Mouse (Mus musculus): ENCODE measurements around the gene Serpinb6a. TPM values are rescaled to one million over a fixed set of nuclear protein-coding genes. Genes with fewer than 3 reads are reported as not detected.
A peak's percentile ranks its signal among the peaks of the same experiment; 100 is the strongest.

Gene Serpinb6a
- polyA plus RNA-seq, 1 experiment = not detected

DNA sequence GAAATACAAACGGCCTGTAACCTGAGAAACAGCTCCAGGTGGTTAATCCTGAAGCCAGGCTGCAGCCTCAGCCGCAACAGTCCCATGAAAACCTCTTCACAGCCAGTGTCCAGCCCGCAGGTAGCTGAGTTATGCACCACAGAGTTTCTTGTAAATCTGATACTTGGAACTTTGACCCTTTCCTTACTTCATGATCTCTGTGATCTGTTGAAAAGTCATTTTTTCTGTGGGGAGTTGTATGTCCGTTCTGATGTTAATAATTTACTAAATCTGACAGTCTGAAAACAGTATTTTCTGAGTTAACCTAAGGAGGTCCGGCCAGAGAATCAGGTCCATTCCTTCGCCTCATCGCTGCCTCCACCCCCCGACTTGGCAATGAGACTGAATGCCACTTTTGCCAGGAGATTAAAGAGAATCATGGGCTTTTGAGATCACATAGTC, 36.3 kb upstream of the Serpinb6a start:
- WGBS = 36% methylated on average over 8 of the region's 8 CpGs
- TF ChIP-seq CTCF (IDR thresholded peaks at IDR 0.05; ENCODE audit: insufficient read depth, low read depth, low read length) = no peak
- TF ChIP-seq POLR2A (IDR thresholded peaks at IDR 0.05; ENCODE audit: insufficient read depth, low read depth, low read length) = no peak
- Histone ChIP-seq H3K4me1 (ENCODE audit: control insufficient read depth, insufficient read depth, low read length) (peaks cover 4% of the 10 kb centered on the region), H3K4me3 (ENCODE audit: insufficient read depth, low read depth, low read length) (no peak overlapping the region), H3K27ac (ENCODE audit: insufficient read depth, low read depth, low read length) (no peak overlapping the region)

- no peak overlapping the region; the same call in 1 of the 2 replicates for H3K27ac ChIP-seq (ENCODE audit: insufficient read depth, low read depth, low read length)
These were observed 35.5 kb upstream of the Serpinb6a start for GRCm38 (mm10) chr13:34038056-34038432.

GRCm38 (mm10) chr13:34037172-34038055, 34.8 kb upstream of the Serpinb6a start, which contains the start of gene Bphl:
Gene Bphl, plus strand, starts transcription at chr13:34037597.
- under 1% methylated on average over 37 of the region's 37 CpGs for WGBS

More at GRCm38 (mm10) chr13:34038056-34038432, 35.5 kb upstream of the Serpinb6a start:
- peak overlapping the region; percentile 70 for H3K4me3 ChIP-seq (ENCODE audit: insufficient read depth, low read depth, low read length)
- no peak for TF ChIP-seq POLR2A (IDR thresholded peaks at IDR 0.05; ENCODE audit: insufficient read depth, low read depth, low read length)
- peaks cover 4% of the 10 kb centered on the region for H3K4me1 ChIP-seq (ENCODE audit: control insufficient read depth, insufficient read depth, low read length)
- 11% methylated on average over 5 of the region's 5 CpGs for WGBS

GRCm38 (mm10) chr13:34036726-34037125, 34.1 kb upstream of the Serpinb6a start:
- TF ChIP-seq POLR2A (IDR thresholded peaks at IDR 0.05; ENCODE audit: insufficient read depth, low read depth, low read length) = no peak
- TF ChIP-seq CTCF (IDR thresholded peaks at IDR 0.05; ENCODE audit: insufficient read depth, low read depth, low read length) = no peak
- 80% methylated on average over 5 of the region's 5 CpGs for WGBS

More at GRCm38 (mm10) chr13:34037172-34038055, 34.8 kb upstream of the Serpinb6a start, which contains the start of gene Bphl:
- peaks cover 4% of the 10 kb centered on the region for H3K4me1 ChIP-seq (ENCODE audit: control insufficient read depth, insufficient read depth, low read length)
- TF ChIP-seq POLR2A (IDR thresholded peaks at IDR 0.05; ENCODE audit: insufficient read depth, low read depth, low read length) = peak; percentile 91
- TF ChIP-seq CTCF (IDR thresholded peaks at IDR 0.05; ENCODE audit: insufficient read depth, low read depth, low read length) = no peak
- H3K27ac ChIP-seq (ENCODE audit: insufficient read depth, low read depth, low read length) = peak within 1 kb of the TSS; percentile 86
- H3K4me3 ChIP-seq (ENCODE audit: insufficient read depth, low read depth, low read length) = peak within 1 kb of the TSS; percentile 70

DNA sequence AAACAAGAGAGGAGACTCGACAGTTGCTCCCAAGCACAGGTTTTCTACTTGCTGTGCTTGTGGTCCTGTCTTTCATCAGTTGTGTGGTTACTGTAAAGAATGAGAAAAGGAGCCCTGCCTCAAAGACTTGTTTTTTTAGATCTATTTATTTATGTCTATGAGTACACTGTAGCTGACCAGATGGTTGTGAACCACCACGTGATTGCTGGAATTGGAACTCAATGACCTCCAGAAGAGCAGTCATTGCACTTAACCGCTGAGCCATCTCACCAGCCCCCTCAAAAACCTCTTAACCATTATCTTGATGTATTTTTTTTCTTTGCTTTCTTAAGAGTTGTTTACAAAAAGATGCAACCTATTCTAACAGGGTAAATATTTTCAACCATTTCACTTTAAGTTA, 32.8 kb upstream of the Serpinb6a start:
- WGBS = 87% methylated on average over 3 of the region's 3 CpGs
- H3K4me3 ChIP-seq (ENCODE audit: insufficient read depth, low read depth, low read length) = no peak overlapping the region
- H3K4me1 ChIP-seq (ENCODE audit: control insufficient read depth, insufficient read depth, low read length) = peaks cover 4% of the 10 kb centered on the region
- TF ChIP-seq CTCF (IDR thresholded peaks at IDR 0.05; ENCODE audit: insufficient read depth, low read depth, low read length) = no peak
- no peak for TF ChIP-seq POLR2A (IDR thresholded peaks at IDR 0.05; ENCODE audit: insufficient read depth, low read depth, low read length)
- no peak overlapping the region for H3K27ac ChIP-seq (ENCODE audit: insufficient read depth, low read depth, low read length)

More at GRCm38 (mm10) chr13:34036726-34037125, 34.1 kb upstream of the Serpinb6a start:
- peak overlapping the region; percentile 86 for H3K27ac ChIP-seq (ENCODE audit: insufficient read depth, low read depth, low read length)
- H3K4me3 ChIP-seq (ENCODE audit: insufficient read depth, low read depth, low read length) = no peak overlapping the region
- H3K4me1 ChIP-seq (ENCODE audit: control insufficient read depth, insufficient read depth, low read length) = peaks cover 4% of the 10 kb centered on the region

GRCm38 (mm10) chr13:34032041-34032440, 29.4 kb upstream of the Serpinb6a start:
- Histone ChIP-seq H3K4me1 (ENCODE audit: control insufficient read depth, insufficient read depth, low read length) (peaks cover under 1% of the 10 kb centered on the region; the same call in 1 of the 2 replicates), H3K27ac (ENCODE audit: insufficient read depth, low read depth, low read length) (no peak overlapping the region), H3K4me3 (ENCODE audit: insufficient read depth, low read depth, low read length) (no peak overlapping the region)
- TF ChIP-seq CTCF (IDR thresholded peaks at IDR 0.05; ENCODE audit: insufficient read depth, low read depth, low read length) (no peak), POLR2A (IDR thresholded peaks at IDR 0.05; ENCODE audit: insufficient read depth, low read depth, low read length) (no peak)
- WGBS = 71% methylated on average over 2 of the region's 2 CpGs

DNA sequence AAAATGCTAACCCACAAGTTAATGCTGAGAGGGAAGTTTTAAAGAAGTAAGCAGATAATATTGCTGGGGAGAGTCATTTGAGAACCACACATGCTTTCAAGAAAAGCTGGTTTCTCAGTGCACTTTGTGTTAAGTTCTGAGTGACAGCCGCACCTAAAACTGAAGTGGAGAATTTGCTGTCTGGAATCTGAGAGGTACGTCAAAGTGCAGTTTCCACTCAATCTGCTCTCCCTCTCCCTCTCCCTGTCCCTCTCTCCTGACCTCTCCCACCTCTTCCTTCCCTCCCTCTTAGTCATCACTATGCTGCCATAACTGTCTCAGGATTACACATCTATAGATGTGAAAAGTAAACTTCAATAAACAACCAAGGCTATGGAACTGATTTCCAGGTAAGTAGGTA, 19.4 kb upstream of the Serpinb6a start:
- no peak overlapping the region for H3K27ac ChIP-seq (ENCODE audit: insufficient read depth, low read depth, low read length)
- H3K4me1 ChIP-seq (ENCODE audit: control insufficient read depth, insufficient read depth, low read length) = no peaks in the 10 kb centered on the region
- WGBS = 85% methylated on average over 2 of the region's 2 CpGs
- TF ChIP-seq CTCF (IDR thresholded peaks at IDR 0.05; ENCODE audit: insufficient read depth, low read depth, low read length) (no peak), POLR2A (IDR thresholded peaks at IDR 0.05; ENCODE audit: insufficient read depth, low read depth, low read length) (no peak)
- H3K4me3 ChIP-seq (ENCODE audit: insufficient read depth, low read depth, low read length) = no peak overlapping the region

- no peaks in the 10 kb centered on the region for H3K4me1 ChIP-seq (ENCODE audit: control insufficient read depth, insufficient read depth, low read length)
- TF ChIP-seq POLR2A (IDR thresholded peaks at IDR 0.05; ENCODE audit: insufficient read depth, low read depth, low read length) (no peak), CTCF (IDR thresholded peaks at IDR 0.05; ENCODE audit: insufficient read depth, low read depth, low read length) (no peak)
- 94% methylated on average over 1 of the region's 1 CpGs for WGBS
- H3K4me3 ChIP-seq (ENCODE audit: insufficient read depth, low read depth, low read length) = no peak overlapping the region
- no peak overlapping the region for H3K27ac ChIP-seq (ENCODE audit: insufficient read depth, low read depth, low read length)
These were observed 15.9 kb upstream of the Serpinb6a start for GRCm38 (mm10) chr13:34018521-34018920.

DNA sequence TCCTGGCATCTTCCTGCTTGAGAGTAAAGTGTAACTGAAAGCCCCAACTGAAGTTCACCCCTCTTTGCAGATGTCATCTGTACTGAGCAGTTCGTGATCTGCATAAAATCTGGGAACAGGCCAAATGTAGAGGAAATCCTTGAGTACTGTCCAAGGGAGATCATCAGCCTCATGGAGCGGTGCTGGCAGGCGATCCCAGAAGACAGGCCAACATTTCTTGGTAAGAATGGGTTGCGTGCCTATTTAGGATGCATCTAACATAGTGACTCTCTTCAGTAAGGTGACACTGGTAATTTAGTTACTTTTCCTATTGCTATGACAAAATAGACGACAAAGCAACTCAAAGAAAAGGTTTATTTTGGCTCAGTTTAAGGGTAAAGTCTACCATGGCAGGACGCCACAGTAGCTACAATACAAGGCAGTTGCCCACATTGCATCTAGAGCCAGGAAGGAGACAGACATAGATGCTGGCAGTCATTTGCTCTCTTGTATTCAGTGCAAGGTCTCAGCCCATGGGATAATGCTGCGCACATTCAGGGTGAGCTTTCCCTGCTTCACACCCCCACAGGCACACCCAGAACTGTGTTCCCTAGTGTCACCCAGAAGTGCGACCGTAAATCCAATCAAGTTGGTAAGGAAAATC, 14.5 kb upstream of the Serpinb6a start:
- 60% methylated on average over 9 of the region's 9 CpGs for WGBS
- H3K27ac ChIP-seq (ENCODE audit: insufficient read depth, low read depth, low read length) = no peak overlapping the region
- H3K4me3 ChIP-seq (ENCODE audit: insufficient read depth, low read depth, low read length) = no peak overlapping the region
- TF ChIP-seq POLR2A (IDR thresholded peaks at IDR 0.05; ENCODE audit: insufficient read depth, low read depth, low read length) = no peak
- TF ChIP-seq CTCF (IDR thresholded peaks at IDR 0.05; ENCODE audit: insufficient read depth, low read depth, low read length) = no peak
- no peaks in the 10 kb centered on the region for H3K4me1 ChIP-seq (ENCODE audit: control insufficient read depth, insufficient read depth, low read length)

All from olfactory bulb, adult 2 months (tissue).